Mouse (Mus musculus) cerebellum, adult (tissue): Measurements from ENCODE around the gene Lifr.

Source experiments
- ATAC-seq: cut with Nextera tagmentation; 2 replicates; pipeline ENCODE4 v1.9.2; 2017; ENCODE audit warnings: mild to moderate bottlenecking, moderate library complexity, mixed read lengths; ENCODE audit not compliant: insufficient number of reproducible peaks, low FRiP score, low TSS enrichment

The Lifr gene

GRCm38 (mm10) chr15:7197652-7198445 is 107.4 kb downstream of the Lifr start:
- ATAC-seq: no peak

GRCm38 (mm10) chr15:7198816-7199215 is 108.4 kb downstream of the Lifr start:
- no peak for ATAC-seq

GRCm38 (mm10) chr15:7200286-7200685 is 109.9 kb downstream of the Lifr start:
- no peak for ATAC-seq

GRCm38 (mm10) chr15:7201421-7202380 is 111.3 kb downstream of the Lifr start:
- no peak for ATAC-seq

GRCm38 (mm10) chr15:7202981-7203380 is 112.6 kb downstream of the Lifr start:
- no peak for ATAC-seq

- ATAC-seq: no peak
These were observed 113.4 kb downstream of the Lifr start for GRCm38 (mm10) chr15:7203606-7204330.

- no peak for ATAC-seq
These were observed 114.5 kb downstream of the Lifr start for GRCm38 (mm10) chr15:7204917-7205316.

- ATAC-seq: no peak
These were observed 115.7 kb downstream of the Lifr start for GRCm38 (mm10) chr15:7206110-7206509.

GRCm38 (mm10) chr15:7207292-7207691 is 116.9 kb downstream of the Lifr start:
- no peak for ATAC-seq

GRCm38 (mm10) chr15:7208180-7208579 is 117.8 kb downstream of the Lifr start:
- ATAC-seq: no peak

GRCm38 (mm10) chr15:7213683-7214082 is 123.3 kb downstream of the Lifr start:
- no peak for ATAC-seq

GRCm38 (mm10) chr15:7215845-7216244 is 125.4 kb downstream of the Lifr start:
- no peak for ATAC-seq

GRCm38 (mm10) chr15:7216581-7217272 is 126.3 kb downstream of the Lifr start:
- no peak for ATAC-seq

- ATAC-seq: no peak
These were observed 126.8 kb downstream of the Lifr start for GRCm38 (mm10) chr15:7217273-7217598.

- ATAC-seq: no peak
These were observed 132.4 kb downstream of the Lifr start for GRCm38 (mm10) chr15:7222809-7223208.

GRCm38 (mm10) chr15:7224151-7224775 is 133.8 kb downstream of the Lifr start:
- ATAC-seq: no peak

- ATAC-seq: peak; percentile 70
These were observed 135.8 kb downstream of the Lifr start for GRCm38 (mm10) chr15:7226225-7226624.

- no peak for ATAC-seq
These were observed 143.1 kb downstream of the Lifr start for GRCm38 (mm10) chr15:7233393-7234090.

GRCm38 (mm10) chr15:7239904-7240303 is 149.5 kb downstream of the Lifr start:
- ATAC-seq: no peak
